Mouse (Mus musculus): ENCODE data around the gene Dnmbp. TPM values are rescaled to one million over a fixed set of nuclear protein-coding genes. Genes with fewer than 3 reads are reported as not detected.

The Dnmbp gene
- polyA plus RNA-seq (2016; fragmentation: Nextera tagmentation; extraction: Ambion mirVana) = 11.8 and 11.9 TPM in 2 replicates

- Histone ChIP-seq H3K4me3 (peak within 1 kb of the TSS; percentile 80), H3K9me3 (replicated peaks) (no peaks in the 10 kb centered on the region), H3K9ac (peak within 1 kb of the TSS; percentile 94), H3K36me3 (no peaks in the 10 kb centered on the region), H3K4me2 (peak within 1 kb of the TSS; percentile 74), H3K27ac (ENCODE audit: poor library complexity, severe bottlenecking) (peak within 1 kb of the TSS; percentile 79), H3K27me3 (replicated peaks) (no peaks in the 10 kb centered on the region), H3K4me1 (replicated peaks) (peaks cover 29% of the 10 kb centered on the region)
- ATAC-seq (ENCODE audit: insufficient number of reproducible peaks, low FRiP score) = peak; percentile 88
- 4% methylated on average over 69 of the region's 94 CpGs for WGBS
These were observed at the start of gene Dnmbp for GRCm38 (mm10) chr19:43939769-43940689. Dnmbp (minus strand) TSS chr19:43940191.

- no peak for ATAC-seq (ENCODE audit: insufficient number of reproducible peaks, low FRiP score)
- Histone ChIP-seq H3K27me3 (replicated peaks) (peaks cover 18% of the 10 kb centered on the region), H3K4me2 (peak within 1 kb of the TSS; percentile 59), H3K4me1 (replicated peaks) (no peaks in the 10 kb centered on the region; the same call in 1 of the 2 replicates), H3K27ac (ENCODE audit: poor library complexity, severe bottlenecking) (no peak within 1 kb of the TSS), H3K4me3 (peak within 1 kb of the TSS; percentile 31), H3K9ac (peak within 1 kb of the TSS; percentile 52), H3K36me3 (no peaks in the 10 kb centered on the region), H3K9me3 (replicated peaks) (no peaks in the 10 kb centered on the region)
- WGBS = 23% methylated on average over 30 of the region's 30 CpGs
These were observed 46.2 kb upstream of the Dnmbp start, which contains the start of gene Cpn1 for GRCm38 (mm10) chr19:43986069-43986794. Cpn1 (minus strand) TSS chr19:43986556.

- no peaks in the 10 kb centered on the region; the same call in 1 of the 2 replicates for H3K4me1 ChIP-seq (replicated peaks)
- H3K9ac ChIP-seq = no peak overlapping the region
- peaks cover 18% of the 10 kb centered on the region for H3K27me3 ChIP-seq (replicated peaks)
- H3K9me3 ChIP-seq (replicated peaks) = no peaks in the 10 kb centered on the region
- no peak for ATAC-seq (ENCODE audit: insufficient number of reproducible peaks, low FRiP score)
- no peak overlapping the region for H3K4me2 ChIP-seq
- no peaks in the 10 kb centered on the region for H3K36me3 ChIP-seq
- no peak overlapping the region for H3K4me3 ChIP-seq
- WGBS = 82% methylated on average over 5 of the region's 5 CpGs
- H3K27ac ChIP-seq (ENCODE audit: poor library complexity, severe bottlenecking) = no peak overlapping the region
These were observed 42.0 kb upstream of the Dnmbp start for GRCm38 (mm10) chr19:43981992-43982391.

- H3K27me3 ChIP-seq (replicated peaks) = peaks cover 11% of the 10 kb centered on the region
- H3K9me3 ChIP-seq (replicated peaks) = no peaks in the 10 kb centered on the region
- WGBS = 89% methylated on average over 17 of the region's 17 CpGs
- H3K4me3 ChIP-seq = no peak overlapping the region
- no peak overlapping the region for H3K27ac ChIP-seq (ENCODE audit: poor library complexity, severe bottlenecking)
- no peak overlapping the region for H3K4me2 ChIP-seq
- H3K4me1 ChIP-seq (replicated peaks) = peaks cover 6% of the 10 kb centered on the region; the same call in 1 of the 2 replicates
- ATAC-seq (ENCODE audit: insufficient number of reproducible peaks, low FRiP score) = no peak
- no peak overlapping the region for H3K9ac ChIP-seq
- H3K36me3 ChIP-seq = no peaks in the 10 kb centered on the region
These were observed 40.7 kb upstream of the Dnmbp start for GRCm38 (mm10) chr19:43980711-43981110.

GRCm38 (mm10) chr19:43977799-43978198 lies 37.8 kb upstream of the Dnmbp start:
- Histone ChIP-seq H3K36me3 (no peaks in the 10 kb centered on the region), H3K27ac (ENCODE audit: poor library complexity, severe bottlenecking) (no peak overlapping the region), H3K4me2 (no peak overlapping the region), H3K4me3 (no peak overlapping the region), H3K27me3 (replicated peaks) (no peaks in the 10 kb centered on the region), H3K9me3 (replicated peaks) (no peaks in the 10 kb centered on the region), H3K4me1 (replicated peaks) (peaks cover 6% of the 10 kb centered on the region; the same call in 1 of the 2 replicates), H3K9ac (no peak overlapping the region)
- 71% methylated on average over 3 of the region's 3 CpGs for WGBS
- no peak for ATAC-seq (ENCODE audit: insufficient number of reproducible peaks, low FRiP score)

GRCm38 (mm10) chr19:43976661-43977060 lies 36.7 kb upstream of the Dnmbp start:
- Histone ChIP-seq H3K9ac (no peak overlapping the region), H3K4me2 (no peak overlapping the region), H3K4me3 (no peak overlapping the region), H3K9me3 (replicated peaks) (no peaks in the 10 kb centered on the region), H3K27ac (ENCODE audit: poor library complexity, severe bottlenecking) (no peak overlapping the region), H3K36me3 (no peaks in the 10 kb centered on the region), H3K4me1 (replicated peaks) (peaks cover 6% of the 10 kb centered on the region; the same call in 1 of the 2 replicates), H3K27me3 (replicated peaks) (no peaks in the 10 kb centered on the region)
- ATAC-seq (ENCODE audit: insufficient number of reproducible peaks, low FRiP score) = no peak
- WGBS = 47% methylated on average over 6 of the region's 6 CpGs

- Histone ChIP-seq H3K9me3 (replicated peaks) (no peaks in the 10 kb centered on the region), H3K4me2 (no peak overlapping the region), H3K27me3 (replicated peaks) (no peaks in the 10 kb centered on the region), H3K36me3 (no peaks in the 10 kb centered on the region), H3K4me3 (no peak overlapping the region), H3K27ac (ENCODE audit: poor library complexity, severe bottlenecking) (no peak overlapping the region), H3K4me1 (replicated peaks) (peaks cover 6% of the 10 kb centered on the region; the same call in 1 of the 2 replicates), H3K9ac (no peak overlapping the region)
- no peak for ATAC-seq (ENCODE audit: insufficient number of reproducible peaks, low FRiP score)
- WGBS = 84% methylated on average over 6 of the region's 6 CpGs
These were observed 34.2 kb upstream of the Dnmbp start for GRCm38 (mm10) chr19:43974221-43974620.

GRCm38 (mm10) chr19:43973711-43974110 lies 33.7 kb upstream of the Dnmbp start:
- Histone ChIP-seq H3K27me3 (replicated peaks) (no peaks in the 10 kb centered on the region), H3K36me3 (no peaks in the 10 kb centered on the region), H3K4me1 (replicated peaks) (peaks cover 6% of the 10 kb centered on the region; the same call in 1 of the 2 replicates), H3K27ac (ENCODE audit: poor library complexity, severe bottlenecking) (no peak overlapping the region), H3K4me3 (no peak overlapping the region), H3K9ac (no peak overlapping the region), H3K4me2 (no peak overlapping the region), H3K9me3 (replicated peaks) (no peaks in the 10 kb centered on the region)
- no peak for ATAC-seq (ENCODE audit: insufficient number of reproducible peaks, low FRiP score)
- 69% methylated on average over 9 of the region's 9 CpGs for WGBS

- WGBS = 85% methylated on average over 8 of the region's 8 CpGs
- Histone ChIP-seq H3K9ac (no peak overlapping the region), H3K4me2 (no peak overlapping the region), H3K4me1 (replicated peaks) (peaks cover 6% of the 10 kb centered on the region; the same call in 1 of the 2 replicates), H3K4me3 (no peak overlapping the region), H3K27ac (ENCODE audit: poor library complexity, severe bottlenecking) (no peak overlapping the region), H3K36me3 (no peaks in the 10 kb centered on the region), H3K9me3 (replicated peaks) (no peaks in the 10 kb centered on the region), H3K27me3 (replicated peaks) (peaks cover 7% of the 10 kb centered on the region; the same call in 1 of the 2 replicates)
- no peak for ATAC-seq (ENCODE audit: insufficient number of reproducible peaks, low FRiP score)
These were observed 32.1 kb upstream of the Dnmbp start for GRCm38 (mm10) chr19:43972129-43972528.

GRCm38 (mm10) chr19:43968436-43969026 lies 28.5 kb upstream of the Dnmbp start:
- Histone ChIP-seq H3K27ac (ENCODE audit: poor library complexity, severe bottlenecking) (no peak overlapping the region), H3K36me3 (no peaks in the 10 kb centered on the region), H3K4me2 (no peak overlapping the region), H3K4me3 (no peak overlapping the region), H3K9ac (no peak overlapping the region), H3K9me3 (replicated peaks) (no peaks in the 10 kb centered on the region), H3K4me1 (replicated peaks) (no peaks in the 10 kb centered on the region), H3K27me3 (replicated peaks) (peaks cover 11% of the 10 kb centered on the region; the same call in 1 of the 2 replicates)
- 52% methylated on average over 11 of the region's 11 CpGs for WGBS
- ATAC-seq (ENCODE audit: insufficient number of reproducible peaks, low FRiP score) = no peak

Data from heart, embryonic 12.5 days (tissue).